Mouse (Mus musculus) heart, embryonic 12.5 days (tissue): ENCODE data around the gene Efcab1. TPM values are rescaled to one million over a fixed set of nuclear protein-coding genes. Genes with fewer than 3 reads are reported as not detected.
A peak's percentile ranks its signal among the peaks of the same experiment; 100 is the strongest.
"Not testable (repeated sequence)": the region's sequence is repeated elsewhere in the genome, so short reads cannot be mapped to it uniquely, and the experiment has no call there.

Experiments used
- ATAC-seq: fragments of 200-750 bp; cut with Nextera tagmentation; 2 replicates; pipeline ENCODE4 v1.8.0; 2017; ENCODE audit warnings: moderate TSS enrichment, moderate library complexity; ENCODE audit not compliant: insufficient number of reproducible peaks, low FRiP score
- H3K27ac ChIP-seq: fragments of 300-500 bp; sonication (generic); 2 replicates; pipeline ENCODE4 v1.5.1; 2016; ENCODE audit warnings: mild to moderate bottlenecking, moderate library complexity; ENCODE audit not compliant: poor library complexity, severe bottlenecking
- H3K27me3 ChIP-seq: fragments of 300-500 bp; sonication (generic); replicated peaks from 2 replicates; pipeline ENCODE4 v1.6.1; 2016; ENCODE audit warnings: mild to moderate bottlenecking, moderate library complexity
- H3K36me3 ChIP-seq: fragments of 300-500 bp; sonication (generic); 2 replicates; pipeline ENCODE4 v1.6.1; 2016; ENCODE audit warnings: mild to moderate bottlenecking, moderate library complexity
- H3K4me1 ChIP-seq: fragments of 300-500 bp; sonication (generic); replicated peaks from 2 replicates; pipeline ENCODE4 v1.6.1; 2016; ENCODE audit warnings: mild to moderate bottlenecking
- H3K4me2 ChIP-seq: fragments of 300-500 bp; sonication (generic); 2 replicates; pipeline ENCODE4 v1.6.1; 2016; ENCODE audit warnings: mild to moderate bottlenecking, moderate library complexity
- H3K4me3 ChIP-seq: fragments of 300-500 bp; sonication (generic); 2 replicates; pipeline ENCODE4 v1.5.1; 2016; ENCODE audit warnings: mild to moderate bottlenecking
- H3K9ac ChIP-seq: fragments of 300-500 bp; sonication (generic); 2 replicates; pipeline ENCODE4 v1.6.1; 2016; ENCODE audit warnings: mild to moderate bottlenecking, moderate library complexity
- H3K9me3 ChIP-seq: fragments of 300-500 bp; sonication (generic); replicated peaks from 2 replicates; pipeline ENCODE4 v1.6.1; 2016; ENCODE audit warnings: mild to moderate bottlenecking, moderate library complexity
- WGBS: fragments of 180-500 bp; shearing (Covaris S2); methylation state at CpG from one replicate; pipeline ENCODE4 v1.1.7; 2016; 5-methylcytosine and 5-hydroxymethylcytosine counted together
- polyA plus RNA-seq: library from polyadenylated mRNA; unstranded; fragments of >200 nt; fragmentation: Nextera tagmentation; extraction: Ambion mirVana; gene quantifications from 2 replicates; pipeline ENCODE4 v1.2.1, GENCODE M21; 2016

Gene Efcab1
- 2.5 and 2.6 TPM in 2 replicates for polyA plus RNA-seq

DNA sequence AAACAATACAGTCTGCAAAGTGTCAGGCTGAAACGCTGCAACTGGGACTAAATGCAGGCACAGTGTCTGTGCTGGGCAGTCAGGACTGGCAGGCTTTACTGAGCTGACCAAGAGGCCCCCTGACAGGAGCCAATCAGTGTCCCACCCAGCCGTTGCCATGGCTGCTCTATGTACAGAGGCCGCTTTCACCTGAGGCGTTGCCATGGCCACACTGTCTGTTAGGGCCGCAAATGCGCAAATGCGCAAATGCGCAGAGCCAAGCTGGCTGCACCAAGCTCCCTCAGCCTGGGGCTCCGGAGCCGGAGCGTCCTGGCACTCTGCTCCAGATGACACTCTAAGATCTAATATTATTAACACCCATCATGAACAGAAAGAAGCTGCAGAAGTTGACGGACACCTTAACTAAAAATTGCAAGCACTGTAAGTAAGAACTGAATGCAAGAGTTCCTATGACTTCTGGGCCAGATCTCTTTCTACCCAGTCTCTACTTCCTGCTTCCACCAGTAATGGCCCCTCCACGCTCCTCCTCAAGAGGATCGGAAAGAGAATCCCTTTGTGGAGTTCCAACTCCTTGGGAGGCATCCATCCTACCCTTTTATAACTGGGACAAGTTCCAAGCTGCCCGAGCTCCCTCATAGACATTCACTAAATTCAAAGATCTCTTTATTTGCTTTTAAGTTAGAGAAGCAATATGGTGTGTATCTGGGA is at the start of gene Efcab1:
TSS of gene Efcab1 (plus strand) at position 214 of the 708 bp plus-strand sequence.
- Histone ChIP-seq H3K9ac (no peak within 1 kb of the TSS), H3K27me3 (no peaks in the 10 kb centered on the region), H3K4me2 (peak within 1 kb of the TSS; percentile 63), H3K9me3 (no peaks in the 10 kb centered on the region), H3K4me3 (peak within 1 kb of the TSS; percentile 33), H3K27ac (no peak within 1 kb of the TSS), H3K4me1 (peaks cover 6% of the 10 kb centered on the region), H3K36me3 (no peaks in the 10 kb centered on the region)
- peak; percentile 86 for ATAC-seq
- 16% methylated on average over 15 of the region's 15 CpGs for WGBS

DNA sequence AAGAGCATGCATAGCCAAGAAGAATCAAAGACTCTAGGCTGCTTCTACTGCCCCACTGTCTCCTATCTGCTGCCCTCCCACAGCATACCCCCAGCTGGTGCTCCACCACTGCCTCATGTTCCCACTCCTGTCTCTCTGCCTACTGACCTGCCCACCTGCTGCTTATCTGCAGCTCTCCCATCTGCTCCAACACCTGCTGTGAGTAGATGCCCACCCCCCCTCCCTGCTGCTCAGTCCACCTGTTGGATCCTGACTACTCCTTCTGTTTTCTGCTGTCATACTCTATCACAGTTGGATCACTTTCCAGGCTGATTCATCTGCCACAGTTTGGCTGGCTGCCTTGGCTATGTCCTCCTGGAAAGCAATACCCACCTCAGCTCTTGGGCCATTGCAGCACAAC is 47.0 kb upstream of the Efcab1 start:
- Histone ChIP-seq H3K36me3 (no peaks in the 10 kb centered on the region), H3K9me3 (no peaks in the 10 kb centered on the region), H3K27me3 (no peaks in the 10 kb centered on the region), H3K4me1 (no peaks in the 10 kb centered on the region), H3K4me2 (no peak overlapping the region), H3K9ac (no peak overlapping the region), H3K4me3 (no peak overlapping the region), H3K27ac (no peak overlapping the region)
- ATAC-seq, result no peak

DNA sequence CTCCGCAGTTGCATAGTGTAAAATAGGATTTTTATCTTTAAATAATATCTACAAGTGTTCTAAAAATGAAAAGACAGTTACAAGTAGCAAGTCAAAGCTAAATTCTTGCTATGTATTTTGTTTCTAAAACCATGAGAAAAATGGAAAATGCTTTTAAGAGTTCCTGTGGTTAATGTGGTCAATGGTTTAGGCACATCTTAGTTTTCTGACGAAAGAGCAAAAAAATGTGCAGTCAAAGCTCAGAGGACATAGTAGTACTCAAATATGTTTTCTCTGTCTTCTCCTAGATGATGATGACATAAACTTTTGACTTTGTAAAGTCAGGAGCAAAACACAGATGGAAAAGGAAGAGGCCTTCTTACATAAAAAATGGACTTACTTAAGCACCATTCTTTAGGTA is 21.5 kb upstream of the Efcab1 start:
- 73% methylated on average over 2 of the region's 2 CpGs for WGBS
- no peaks in the 10 kb centered on the region for H3K4me1 ChIP-seq
- no peak overlapping the region for H3K9ac ChIP-seq
- no peak overlapping the region for H3K4me3 ChIP-seq
- no peak overlapping the region for H3K4me2 ChIP-seq
- no peak for ATAC-seq
- H3K36me3 ChIP-seq, result no peaks in the 10 kb centered on the region
- no peaks in the 10 kb centered on the region for H3K9me3 ChIP-seq
- no peaks in the 10 kb centered on the region for H3K27me3 ChIP-seq
- no peak overlapping the region for H3K27ac ChIP-seq

DNA sequence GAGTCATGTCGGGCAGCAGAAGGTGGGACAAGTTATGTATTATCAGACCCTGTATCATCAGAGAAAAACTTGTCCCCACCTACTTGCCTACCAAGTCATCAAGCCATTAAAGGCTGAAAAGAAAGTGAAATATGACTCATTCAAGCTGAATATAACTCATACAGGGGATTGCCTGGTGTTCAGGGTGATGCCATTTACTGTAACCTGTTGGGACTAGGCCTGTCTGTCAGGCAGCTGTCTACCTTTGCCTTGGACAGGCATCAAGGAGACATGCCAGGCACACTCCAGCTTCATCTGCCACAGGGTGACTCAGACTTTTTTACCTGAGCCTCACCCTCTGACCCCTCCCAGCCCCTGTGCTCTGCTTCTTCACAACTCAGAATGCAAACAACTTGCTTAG is 21.0 kb upstream of the Efcab1 start:
- no peak overlapping the region for H3K4me3 ChIP-seq
- no peak for ATAC-seq
- WGBS, result 62% methylated on average over 1 of the region's 1 CpGs
- no peaks in the 10 kb centered on the region for H3K36me3 ChIP-seq
- H3K27me3 ChIP-seq, result no peaks in the 10 kb centered on the region
- H3K4me1 ChIP-seq, result no peaks in the 10 kb centered on the region
- no peak overlapping the region for H3K4me2 ChIP-seq
- H3K27ac ChIP-seq, result no peak overlapping the region
- no peaks in the 10 kb centered on the region for H3K9me3 ChIP-seq
- H3K9ac ChIP-seq, result no peak overlapping the region

DNA sequence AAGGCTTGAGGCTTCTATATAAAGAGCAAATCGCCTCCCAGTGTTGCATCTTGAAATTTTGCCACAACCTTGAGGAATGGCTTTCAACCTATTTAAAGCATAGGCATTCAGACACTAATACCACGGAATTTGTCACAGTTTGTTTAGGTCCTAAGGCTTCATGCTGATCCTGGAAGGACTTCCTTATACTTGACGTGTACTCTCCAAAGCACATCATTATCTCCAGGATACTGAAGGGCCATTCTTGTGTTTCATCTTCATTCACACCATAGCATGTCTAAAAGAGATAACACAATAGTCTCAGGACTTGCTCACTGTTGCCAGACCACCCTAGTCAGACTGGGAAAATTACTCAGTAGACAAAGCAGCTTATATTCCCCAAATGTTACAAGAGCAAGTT is 13.9 kb upstream of the Efcab1 start:
- Histone ChIP-seq H3K4me2 (no peak overlapping the region), H3K27me3 (no peaks in the 10 kb centered on the region), H3K36me3 (no peaks in the 10 kb centered on the region), H3K27ac (no peak overlapping the region), H3K4me1 (peaks cover 6% of the 10 kb centered on the region), H3K9me3 (no peaks in the 10 kb centered on the region), H3K9ac (no peak overlapping the region), H3K4me3 (no peak overlapping the region)
- ATAC-seq, result no peak
- 61% methylated on average over 3 of the region's 3 CpGs for WGBS

DNA sequence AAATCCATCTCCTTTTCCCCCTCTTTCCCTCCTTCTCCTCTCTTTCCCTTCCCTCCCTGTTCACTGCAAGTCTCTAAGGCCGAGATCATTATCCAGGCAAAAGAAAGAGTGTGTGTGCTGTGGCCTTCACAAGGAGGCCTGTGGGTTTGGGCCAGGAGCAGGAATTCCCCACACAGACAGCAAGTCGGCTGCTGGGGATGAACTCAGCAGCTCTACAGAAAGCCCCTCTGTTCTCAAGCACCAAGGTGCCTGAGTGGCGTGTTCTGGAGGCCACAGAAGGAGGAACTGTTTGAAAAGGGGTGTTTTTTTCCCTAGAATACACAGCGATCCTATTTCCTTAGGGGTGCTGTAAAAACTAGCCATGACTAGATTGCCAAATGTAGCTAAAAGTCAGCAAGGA is 12.5 kb upstream of the Efcab1 start:
- 61% methylated on average over 4 of the region's 4 CpGs for WGBS
- no peaks in the 10 kb centered on the region for H3K9me3 ChIP-seq
- peaks cover 6% of the 10 kb centered on the region for H3K4me1 ChIP-seq
- no peaks in the 10 kb centered on the region for H3K27me3 ChIP-seq
- ATAC-seq, result no peak
- no peak overlapping the region for H3K4me3 ChIP-seq
- H3K36me3 ChIP-seq, result no peaks in the 10 kb centered on the region
- H3K4me2 ChIP-seq, result no peak overlapping the region
- no peak overlapping the region for H3K27ac ChIP-seq
- H3K9ac ChIP-seq, result no peak overlapping the region

DNA sequence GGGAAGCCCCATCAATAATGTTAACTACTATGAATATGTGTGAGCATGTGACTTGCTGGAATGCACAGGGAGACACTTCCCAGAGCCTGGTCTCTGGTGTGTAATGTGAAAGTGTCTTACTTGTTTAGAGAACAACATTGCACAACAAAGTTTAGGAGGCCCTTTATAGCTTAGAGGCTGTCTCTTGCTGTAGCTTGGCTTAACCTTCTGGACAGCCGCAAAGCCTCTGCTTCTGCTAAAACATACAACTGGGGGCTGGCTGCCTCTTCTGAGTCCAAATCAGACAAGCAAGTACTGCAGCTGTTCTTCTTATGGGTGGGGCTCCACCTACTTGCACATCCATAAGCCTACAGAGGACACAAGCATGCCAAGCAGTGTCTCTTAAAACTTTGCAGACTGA is 11.7 kb upstream of the Efcab1 start:
- Histone ChIP-seq H3K9ac (no peak overlapping the region), H3K4me1 (peaks cover 6% of the 10 kb centered on the region), H3K4me3 (no peak overlapping the region), H3K27me3 (no peaks in the 10 kb centered on the region), H3K36me3 (no peaks in the 10 kb centered on the region), H3K27ac (no peak overlapping the region), H3K4me2 (no peak overlapping the region), H3K9me3 (no peaks in the 10 kb centered on the region)
- 88% methylated on average over 1 of the region's 1 CpGs for WGBS
- no peak for ATAC-seq

DNA sequence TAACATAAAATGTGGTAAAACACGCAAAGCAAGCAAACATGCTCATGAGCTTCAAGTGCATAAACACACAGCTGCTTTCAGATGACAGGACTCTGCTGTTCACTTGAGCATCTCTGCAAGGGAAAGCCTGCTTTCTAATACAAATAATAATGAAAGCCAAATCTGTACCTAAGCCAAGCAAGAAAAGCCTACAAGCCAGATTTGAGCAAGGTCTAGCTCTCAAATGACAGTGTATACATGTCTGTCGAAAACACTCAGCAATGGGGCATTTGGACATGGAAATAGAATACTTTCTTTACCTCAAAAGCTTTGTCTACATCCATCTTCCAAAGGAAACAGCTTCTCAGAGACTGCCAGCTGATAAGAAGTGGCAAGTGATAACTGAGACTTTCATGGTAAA is 10.9 kb upstream of the Efcab1 start:
- no peak for ATAC-seq
- H3K4me3 ChIP-seq, result no peak overlapping the region
- WGBS, result 48% methylated on average over 2 of the region's 2 CpGs
- no peaks in the 10 kb centered on the region for H3K9me3 ChIP-seq
- no peak overlapping the region for H3K9ac ChIP-seq
- no peaks in the 10 kb centered on the region for H3K36me3 ChIP-seq
- no peak overlapping the region for H3K4me2 ChIP-seq
- H3K27me3 ChIP-seq, result no peaks in the 10 kb centered on the region
- peaks cover 6% of the 10 kb centered on the region for H3K4me1 ChIP-seq
- H3K27ac ChIP-seq, result no peak overlapping the region

DNA sequence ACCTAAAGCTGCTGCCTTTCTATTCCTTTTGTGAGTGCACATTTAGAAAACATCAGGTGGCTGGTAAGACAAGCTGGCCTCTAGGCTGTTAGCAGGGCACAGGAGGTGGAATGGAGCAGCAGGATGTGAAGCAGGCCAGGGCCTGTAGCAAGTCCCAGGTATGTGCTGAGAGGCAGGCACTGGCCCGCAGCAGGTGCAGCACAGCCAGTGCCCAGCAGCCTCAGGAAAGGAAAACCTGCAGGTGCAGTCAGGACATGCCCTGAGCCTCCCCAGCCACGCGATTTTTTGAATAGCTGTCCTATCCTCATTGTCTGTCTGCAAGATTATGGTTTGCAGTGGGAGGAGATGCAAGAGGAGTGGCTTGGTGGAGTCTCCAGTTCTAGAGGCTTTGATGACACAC is 24.3 kb downstream of the Efcab1 start:
- not testable (repeated sequence) for H3K36me3 ChIP-seq, H3K9ac ChIP-seq, H3K27ac ChIP-seq, H3K4me1 ChIP-seq, H3K27me3 ChIP-seq, H3K4me2 ChIP-seq, H3K9me3 ChIP-seq, ATAC-seq, H3K4me3 ChIP-seq
- 53% methylated on average over 3 of the region's 3 CpGs for WGBS

DNA sequence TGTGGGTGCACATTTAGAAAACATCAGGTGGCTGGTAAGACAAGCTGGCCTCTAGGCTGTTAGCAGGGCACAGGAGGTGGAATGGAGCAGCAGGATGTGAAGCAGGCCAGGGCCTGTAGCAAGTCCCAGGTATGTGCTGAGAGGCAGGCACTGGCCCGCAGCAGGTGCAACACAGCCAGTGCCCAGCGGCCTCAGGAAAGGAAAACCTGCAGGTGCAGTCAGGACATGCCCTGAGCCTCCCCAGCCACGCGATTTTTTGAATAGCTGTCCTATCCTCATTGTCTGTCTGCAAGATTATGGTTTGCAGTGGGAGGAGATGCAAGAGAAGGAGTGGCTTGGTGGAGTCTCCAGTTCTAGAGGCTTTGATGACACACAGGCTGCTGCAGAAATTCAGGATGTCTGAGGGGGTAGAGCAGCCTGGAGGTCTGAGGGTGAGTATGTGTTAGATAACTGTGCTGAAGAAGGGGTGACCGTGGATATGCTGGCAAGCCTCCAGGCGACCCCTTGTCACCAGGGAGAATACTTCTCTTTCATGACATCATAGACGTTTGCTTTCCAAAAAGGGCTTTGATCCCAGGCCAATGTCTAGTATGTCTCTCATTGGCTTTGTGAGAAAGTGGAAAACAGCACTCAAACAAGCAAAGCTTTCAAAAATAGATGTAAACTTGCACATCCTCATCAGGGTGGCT is 30.2 kb downstream of the Efcab1 start:
- WGBS, result 35% methylated on average over 7 of the region's 7 CpGs
- not testable (repeated sequence) for H3K27ac ChIP-seq

DNA sequence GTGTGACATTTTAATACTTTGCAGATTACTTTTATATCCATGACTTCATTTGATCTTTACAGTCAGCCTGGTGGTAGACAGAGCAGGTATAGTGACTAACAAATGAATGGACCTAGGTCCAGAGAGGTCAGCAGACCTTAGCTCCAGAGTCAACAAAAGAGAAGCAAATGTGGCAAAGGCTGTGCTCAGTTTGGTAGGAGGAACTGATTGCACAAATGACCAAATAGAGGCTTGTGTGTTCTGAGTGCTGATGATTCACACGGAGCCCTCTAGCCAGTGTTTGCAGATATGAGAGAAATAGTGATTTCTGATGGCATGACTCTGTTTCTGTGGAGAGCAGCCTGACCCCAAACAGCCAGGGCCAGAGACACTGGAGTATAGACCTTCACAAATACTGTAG is 33.1 kb downstream of the Efcab1 start:
- H3K4me1 ChIP-seq, result peaks cover 15% of the 10 kb centered on the region
- H3K9me3 ChIP-seq, result no peaks in the 10 kb centered on the region
- no peak overlapping the region for H3K9ac ChIP-seq
- no peak for ATAC-seq
- H3K4me3 ChIP-seq, result no peak overlapping the region
- no peak overlapping the region for H3K4me2 ChIP-seq
- no peaks in the 10 kb centered on the region for H3K36me3 ChIP-seq
- peaks cover 8% of the 10 kb centered on the region for H3K27me3 ChIP-seq
- 0 out of 2 replicates have a peak overlapping the region, but pooled peaks have one; percentile 16 for H3K27ac ChIP-seq
- WGBS, result 42% methylated on average over 1 of the region's 1 CpGs

More for the DNA sequence above, 30.2 kb downstream of the Efcab1 start:
- not testable (repeated sequence) for H3K9me3 ChIP-seq, H3K9ac ChIP-seq, H3K4me2 ChIP-seq, H3K4me3 ChIP-seq, H3K27me3 ChIP-seq, H3K36me3 ChIP-seq
- ATAC-seq, result peak; percentile 38; the same call in 1 of the 2 replicates
- peaks cover 15% of the 10 kb centered on the region for H3K4me1 ChIP-seq
